Mouse (Mus musculus): Measurements from ENCODE around the gene Uxs1.

The Uxs1 gene

DNA sequence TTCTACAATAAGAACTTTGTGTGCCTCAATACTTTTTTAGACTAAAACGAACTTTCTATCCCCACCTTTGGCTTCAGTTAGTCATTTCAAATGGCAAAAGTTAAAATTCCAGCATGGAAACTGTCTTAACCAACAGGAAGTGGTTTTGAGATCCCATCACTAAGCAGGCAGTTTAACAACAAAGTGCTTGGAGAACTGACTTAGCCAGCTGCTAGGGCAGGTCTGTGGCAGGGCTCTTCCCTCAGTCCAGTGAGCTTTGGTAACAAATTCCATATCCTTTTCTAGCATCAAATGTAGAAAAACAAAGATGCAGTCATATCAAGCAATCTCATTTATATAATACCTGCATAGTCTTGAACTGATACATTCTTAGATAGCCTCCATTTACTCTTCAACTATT, 105.1 kb downstream of the Uxs1 start:
- Histone ChIP-seq H3K27me3 (ENCODE audit: control insufficient read depth, insufficient read depth, low read length, poor library complexity, severe bottlenecking) (no peaks in the 10 kb centered on the region), H3K36me3 (ENCODE audit: control insufficient read depth, insufficient read depth, low read length, poor library complexity, severe bottlenecking) (no peaks in the 10 kb centered on the region)
- DNase-seq (ENCODE audit: low read depth, low spot score): no peak

DNA sequence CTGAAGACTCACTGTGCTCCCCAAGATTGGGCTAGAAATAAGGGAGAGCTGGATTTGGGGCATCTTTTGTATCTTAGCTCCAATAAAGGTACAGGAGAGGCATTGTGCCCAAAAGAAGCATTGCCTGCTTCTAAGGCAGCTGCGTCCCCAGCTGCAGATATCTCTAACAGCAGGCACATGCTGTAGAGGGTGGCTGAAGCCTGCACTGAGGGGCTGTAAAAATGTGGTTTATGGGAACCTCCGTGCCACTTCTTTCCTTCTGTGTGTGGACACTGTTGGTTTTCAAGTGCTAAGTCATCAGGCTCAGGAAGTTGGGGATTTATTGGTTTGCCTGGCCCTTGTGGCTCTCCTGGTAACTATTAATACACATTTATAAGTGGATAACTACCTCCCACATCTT, 108.8 kb downstream of the Uxs1 start:
- no peaks in the 10 kb centered on the region for H3K36me3 ChIP-seq (ENCODE audit: control insufficient read depth, insufficient read depth, low read length, poor library complexity, severe bottlenecking)
- H3K27me3 ChIP-seq (ENCODE audit: control insufficient read depth, insufficient read depth, low read length, poor library complexity, severe bottlenecking): no peaks in the 10 kb centered on the region; the same call in 1 of the 2 replicates
- no peak for DNase-seq (ENCODE audit: low read depth, low spot score)

DNA sequence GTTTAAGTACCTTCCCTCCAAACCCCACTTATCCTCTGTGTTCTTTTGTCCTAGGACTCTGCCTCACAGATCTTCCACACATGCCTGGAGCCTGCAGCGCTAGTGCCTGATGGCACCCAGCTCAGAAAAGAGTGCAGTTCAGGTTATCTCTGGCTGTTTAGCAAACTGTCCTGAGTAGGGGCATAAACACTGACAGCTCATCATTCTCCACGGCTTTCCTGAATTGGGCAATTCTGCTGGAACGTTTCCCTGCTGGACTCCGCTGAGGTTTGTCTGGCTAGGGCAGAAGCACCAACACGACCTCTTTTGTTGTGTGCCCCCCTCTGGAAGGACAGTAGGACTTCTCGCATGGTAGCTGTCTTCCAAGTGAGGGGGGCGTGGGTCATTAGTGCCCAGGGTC, 109.6 kb downstream of the Uxs1 start:
- H3K27me3 ChIP-seq (ENCODE audit: control insufficient read depth, insufficient read depth, low read length, poor library complexity, severe bottlenecking): no peaks in the 10 kb centered on the region; the same call in 1 of the 2 replicates
- DNase-seq (ENCODE audit: low read depth, low spot score): no peak
- H3K36me3 ChIP-seq (ENCODE audit: control insufficient read depth, insufficient read depth, low read length, poor library complexity, severe bottlenecking): no peaks in the 10 kb centered on the region

DNA sequence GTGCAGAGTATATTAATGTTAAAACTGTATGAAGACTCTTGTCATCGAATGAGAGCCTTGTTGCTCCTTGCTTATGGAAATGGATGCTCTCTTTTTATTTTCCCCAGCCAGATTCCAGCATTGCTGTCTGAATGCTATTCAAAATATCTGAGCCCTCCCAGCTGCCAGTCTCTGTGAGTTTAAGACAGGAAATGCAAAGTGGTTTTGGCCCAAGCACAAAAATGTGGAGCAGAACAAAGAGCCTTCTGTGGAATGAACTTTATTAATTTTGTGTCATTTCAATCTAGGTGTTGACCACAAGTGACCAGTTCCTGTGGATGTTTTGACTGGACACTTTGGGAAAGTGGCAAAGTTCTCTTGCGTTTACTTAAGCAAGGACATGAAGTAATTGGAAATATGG, 112.8 kb downstream of the Uxs1 start:
- no peaks in the 10 kb centered on the region; the same call in 1 of the 2 replicates for H3K27me3 ChIP-seq (ENCODE audit: control insufficient read depth, insufficient read depth, low read length, poor library complexity, severe bottlenecking)
- no peak for DNase-seq (ENCODE audit: low read depth, low spot score)
- H3K36me3 ChIP-seq (ENCODE audit: control insufficient read depth, insufficient read depth, low read length, poor library complexity, severe bottlenecking): no peaks in the 10 kb centered on the region

DNA sequence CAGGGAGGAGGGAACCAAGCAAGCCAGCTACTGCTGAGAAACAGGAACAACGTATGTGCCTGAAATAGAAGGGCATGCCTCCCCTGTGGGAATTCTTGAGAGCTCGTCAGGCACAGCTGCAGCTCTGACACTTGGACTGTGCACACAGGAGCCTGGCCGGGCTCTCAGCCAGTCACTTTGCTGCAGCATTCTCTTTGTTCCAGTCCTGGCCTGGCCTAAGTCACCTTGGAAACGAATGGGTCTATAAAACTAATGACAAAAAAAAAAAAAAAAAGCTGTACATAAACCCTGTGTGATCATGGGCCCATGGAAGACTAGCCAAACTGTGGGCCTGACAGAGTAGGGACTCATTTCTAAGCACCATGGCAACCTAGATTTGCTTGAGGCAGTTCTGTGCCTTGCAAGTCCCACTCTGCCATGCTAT, 129.0 kb downstream of the Uxs1 start:
- no peaks in the 10 kb centered on the region for H3K27me3 ChIP-seq (ENCODE audit: control insufficient read depth, insufficient read depth, low read length, poor library complexity, severe bottlenecking)
- no peaks in the 10 kb centered on the region for H3K36me3 ChIP-seq (ENCODE audit: control insufficient read depth, insufficient read depth, low read length, poor library complexity, severe bottlenecking)
- no peak for DNase-seq (ENCODE audit: low read depth, low spot score)
